Mouse (Mus musculus) spleen, embryonic (tissue): Measurements from ENCODE around the gene Caprin1.

ENCODE experiments used
- CTCF ChIA-PET: fragments of 350-600 bp; sonication (Branson Sonifier 250); formaldehyde crosslinking; loops from one replicate; lab custom pipeline; 2022; lab: Charles Lee

Gene Caprin1

GRCm38 (mm10) chr2:103802422-103802821, 5.0 kb upstream of the Caprin1 start:
- CTCF ChIA-PET: interaction anchor here (0.7 to 1.1 kb wide), 2 partner anchors 18 to 63 kb away, joined by 3 to 4 read pairs; no protein-coding TSS in a partner anchor

- CTCF ChIA-PET: no interaction called here
These were observed 485 bp downstream of the Caprin1 start for GRCm38 (mm10) chr2:103796861-103797466.

- CTCF ChIA-PET: no interaction called here
These were observed 1.1 kb downstream of the Caprin1 start for GRCm38 (mm10) chr2:103796211-103796860.

GRCm38 (mm10) chr2:103795843-103796210, 1.6 kb downstream of the Caprin1 start:
- CTCF ChIA-PET: no interaction called here

- CTCF ChIA-PET: interaction anchor here (0.6 kb wide), 1 partner anchor 995 kb away, joined by 7 read pairs; no protein-coding TSS in a partner anchor
These were observed 5.4 kb downstream of the Caprin1 start for GRCm38 (mm10) chr2:103792009-103792408.

- CTCF ChIA-PET: interaction anchor here (0.6 to 1.8 kb wide), 2 partner anchors 65 to 109 kb away, joined by 3 to 7 read pairs; no protein-coding TSS in a partner anchor
These were observed 11.7 kb downstream of the Caprin1 start for GRCm38 (mm10) chr2:103785735-103786134.

GRCm38 (mm10) chr2:103784621-103785020, 12.8 kb downstream of the Caprin1 start:
- CTCF ChIA-PET: interaction anchor here (0.7 to 1.8 kb wide), 3 partner anchors 17 to 224 kb away, joined by 4 to 7 read pairs (median 5); no protein-coding TSS in a partner anchor

GRCm38 (mm10) chr2:103762492-103762891, 35.0 kb downstream of the Caprin1 start:
- CTCF ChIA-PET: no interaction called here

- CTCF ChIA-PET: no interaction called here
These were observed 35.5 kb downstream of the Caprin1 start for GRCm38 (mm10) chr2:103761993-103762392.

GRCm38 (mm10) chr2:103760906-103761716, 36.3 kb downstream of the Caprin1 start, which contains the start of gene Nat10:
Nat10 (minus strand) TSS chr2:103761270.
- CTCF ChIA-PET: interaction anchor here (0.6 kb wide), 1 partner anchor 21 kb away, joined by 5 read pairs; no protein-coding TSS in a partner anchor

- CTCF ChIA-PET: interaction anchor here (0.7 kb wide), 1 partner anchor 210 kb away, joined by 3 read pairs; no protein-coding TSS in a partner anchor
These were observed 37.0 kb downstream of the Caprin1 start for GRCm38 (mm10) chr2:103760421-103760820.

GRCm38 (mm10) chr2:103755458-103756085, 41.9 kb downstream of the Caprin1 start:
- CTCF ChIA-PET: no interaction called here

- CTCF ChIA-PET: interaction anchor here (0.8 kb wide), 1 partner anchor 36 kb away, joined by 3 read pairs; no protein-coding TSS in a partner anchor
These were observed 42.8 kb downstream of the Caprin1 start for GRCm38 (mm10) chr2:103754614-103755013.

- CTCF ChIA-PET: no interaction called here
These were observed 45.7 kb downstream of the Caprin1 start for GRCm38 (mm10) chr2:103751771-103752170.

- CTCF ChIA-PET: no interaction called here
These were observed 48.4 kb downstream of the Caprin1 start for GRCm38 (mm10) chr2:103749091-103749490.

GRCm38 (mm10) chr2:103747891-103748290, 49.6 kb downstream of the Caprin1 start:
- CTCF ChIA-PET: no interaction called here

- CTCF ChIA-PET: no interaction called here
These were observed 50.7 kb downstream of the Caprin1 start for GRCm38 (mm10) chr2:103746761-103747160.

GRCm38 (mm10) chr2:103746096-103746495, 51.4 kb downstream of the Caprin1 start:
- CTCF ChIA-PET: no interaction called here

- CTCF ChIA-PET: no interaction called here
These were observed 52.0 kb downstream of the Caprin1 start for GRCm38 (mm10) chr2:103745481-103745880.

- CTCF ChIA-PET: no interaction called here
These were observed 53.5 kb downstream of the Caprin1 start for GRCm38 (mm10) chr2:103743988-103744387.

GRCm38 (mm10) chr2:103743536-103743935, 53.9 kb downstream of the Caprin1 start:
- CTCF ChIA-PET: no interaction called here
